Mouse (Mus musculus) embryonic fibroblast, embryonic 13.5 days (primary cell): ENCODE measurements around the gene A930017K11Rik. TPM values are rescaled to one million over a fixed set of nuclear protein-coding genes. Genes with fewer than 3 reads are reported as not detected.

Experiments used
- H3K27ac ChIP-seq: 2 replicates; pipeline ENCODE4 v1.5.1; 2012; ENCODE audit warnings: low read length, control low read depth, inconsistent platforms; ENCODE audit not compliant: insufficient read depth
- H3K4me1 ChIP-seq: 2 replicates; pipeline ENCODE4 v1.6.1; 2011; ENCODE audit warnings: low read length; ENCODE audit not compliant: control insufficient read depth, insufficient read depth
- H3K4me3 ChIP-seq: 2 replicates; pipeline ENCODE4 v1.5.1; 2011; ENCODE audit warnings: mild to moderate bottlenecking, control low read depth, low read length; ENCODE audit not compliant: insufficient read depth
- CTCF ChIP-seq: IDR thresholded peaks from 2 replicates; pipeline ENCODE4 v1.5.1; 2011; ENCODE audit warnings: mild to moderate bottlenecking, control low read depth, low read length, moderate library complexity, borderline replicate concordance; ENCODE audit not compliant: insufficient read depth
- POLR2A ChIP-seq: IDR thresholded peaks from 2 replicates; pipeline ENCODE4 v1.6.1; 2011; ENCODE audit warnings: low read depth, mild to moderate bottlenecking, control low read depth, low read length, moderate library complexity
- polyA plus RNA-seq: library from polyadenylated mRNA; stranded (reverse); fragments of >200 nt; gene quantifications from 2 replicates; pipeline ENCODE4 v1.2.4, GENCODE M21; 2011; ENCODE audit warnings: low read depth; ENCODE audit not compliant: missing spikeins, insufficient read length

A930017K11Rik gene
- polyA plus RNA-seq, 1 experiment = not detected

DNA sequence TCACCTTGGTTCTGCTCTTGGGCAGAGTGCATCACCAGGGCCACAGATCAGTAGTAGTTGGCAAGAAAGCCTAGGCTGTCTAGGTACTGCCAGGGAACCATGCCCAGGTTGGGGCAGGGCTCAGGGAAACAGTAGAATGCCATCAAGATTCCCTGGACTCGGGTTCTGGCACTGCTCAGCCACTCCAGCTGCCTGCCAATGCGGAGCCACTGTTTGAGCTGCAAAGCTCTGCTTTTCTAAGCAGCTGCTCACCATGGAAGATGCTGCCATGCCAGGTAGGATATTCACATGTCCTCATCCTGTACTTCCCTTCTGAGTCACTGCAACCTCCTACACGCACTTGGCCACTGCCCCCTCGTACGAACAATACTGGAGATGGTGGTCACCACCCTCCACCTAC is 28.5 kb upstream of the A930017K11Rik start:
- Histone ChIP-seq H3K27ac (no peak overlapping the region), H3K4me1 (peaks cover 8% of the 10 kb centered on the region; the same call in 1 of the 2 replicates), H3K4me3 (no peak overlapping the region)
- TF ChIP-seq CTCF = no peak
- no peak for TF ChIP-seq POLR2A

DNA sequence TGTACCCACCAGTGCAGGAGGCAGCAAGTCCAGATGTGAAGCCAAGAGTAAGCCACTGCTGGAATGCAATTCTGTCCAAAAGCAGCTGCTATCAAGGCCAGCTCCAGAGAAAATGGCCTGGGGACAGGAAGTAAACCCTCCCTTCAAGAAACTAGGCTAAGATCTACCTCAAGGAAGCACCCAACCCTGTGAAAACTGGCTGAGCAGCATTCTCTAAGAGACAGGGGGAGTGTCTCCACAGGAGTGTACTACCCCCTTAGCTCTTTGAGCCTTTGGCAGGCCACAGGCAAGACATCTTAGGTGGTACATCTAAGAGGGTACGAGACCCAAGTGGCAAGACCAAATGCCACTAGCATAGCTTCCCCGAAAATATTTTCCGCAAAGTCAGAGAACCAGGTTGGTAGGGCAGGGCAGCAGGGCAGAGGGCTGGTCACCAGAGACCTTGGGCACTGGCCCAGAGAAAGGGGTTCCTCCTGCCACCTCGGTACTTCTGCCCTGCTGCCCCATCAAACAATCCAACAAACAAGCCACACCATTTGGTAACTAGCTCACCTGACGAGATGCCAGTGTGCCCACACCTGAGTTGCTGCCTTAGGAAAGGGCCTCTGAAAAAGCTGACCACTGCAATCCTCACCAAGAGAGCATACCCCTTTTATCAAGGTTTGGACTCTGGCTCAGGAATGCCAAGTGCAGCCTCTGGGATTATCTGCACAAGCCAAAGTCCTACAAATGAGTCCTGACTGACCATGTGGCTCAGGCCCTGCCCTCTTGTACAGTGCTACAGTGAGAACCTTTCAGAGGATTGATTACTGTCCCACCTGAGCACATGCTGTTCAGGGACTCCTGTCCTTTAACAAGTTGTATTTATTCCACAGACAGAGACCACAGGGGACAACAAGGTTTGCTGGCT is 27.7 kb upstream of the A930017K11Rik start:
- peaks cover 8% of the 10 kb centered on the region; the same call in 1 of the 2 replicates for H3K4me1 ChIP-seq
- H3K4me3 ChIP-seq = no peak overlapping the region
- TF ChIP-seq POLR2A (no peak), CTCF (no peak)
- no peak overlapping the region for H3K27ac ChIP-seq

DNA sequence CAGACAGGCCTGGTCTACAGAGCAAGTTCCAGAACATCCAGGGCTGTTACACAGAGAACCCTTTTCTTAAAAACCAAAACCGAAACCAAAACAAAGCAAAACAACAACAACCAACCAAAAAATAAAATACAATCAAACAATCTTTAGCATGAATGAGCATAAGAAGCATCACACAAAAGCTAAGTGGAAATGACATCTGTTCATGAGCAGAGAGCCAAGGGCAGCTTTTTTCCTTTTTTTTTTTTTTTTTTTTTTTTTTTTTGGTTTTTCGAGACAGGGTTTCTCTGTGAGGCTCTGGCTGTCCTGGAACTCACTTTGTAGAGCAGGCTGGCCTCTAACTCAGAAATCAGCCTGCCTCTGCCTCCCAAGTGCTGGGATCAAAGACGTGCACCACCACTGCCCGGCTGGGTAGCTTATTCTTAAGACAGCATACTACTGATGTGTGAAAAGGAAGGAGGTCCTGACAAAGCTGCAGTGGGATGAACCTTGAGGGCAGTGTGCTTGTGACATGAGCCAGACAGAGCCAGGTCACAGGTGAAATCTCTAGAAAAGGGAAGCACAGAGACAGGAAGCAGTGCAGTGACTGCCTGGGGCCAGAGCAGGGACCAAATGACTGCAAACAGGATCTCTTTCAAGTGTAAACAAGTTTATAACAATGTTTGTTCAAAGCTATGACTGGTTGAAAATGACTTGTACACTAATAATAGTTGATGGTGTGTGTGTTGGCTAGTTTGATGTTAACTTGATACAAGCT is 18.8 kb upstream of the A930017K11Rik start:
- H3K4me3 ChIP-seq = no peak overlapping the region
- no peak for TF ChIP-seq CTCF
- no peak for TF ChIP-seq POLR2A

DNA sequence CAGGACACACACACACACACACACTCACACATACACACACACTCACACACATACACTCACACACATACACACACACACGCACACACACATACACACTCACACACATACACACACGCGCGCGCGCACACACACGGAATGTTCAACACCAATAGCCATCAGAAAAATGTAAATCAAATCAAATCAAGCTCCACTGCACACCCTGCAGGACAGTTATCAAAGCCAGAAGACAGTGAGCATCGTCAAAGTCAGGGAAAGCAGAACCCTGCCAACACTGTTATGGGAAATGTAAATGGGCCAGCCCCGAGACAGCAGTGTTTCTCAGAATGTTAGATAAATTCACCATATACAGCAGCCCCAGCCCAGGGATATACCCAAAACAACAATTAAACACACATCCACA is 18.1 kb upstream of the A930017K11Rik start:
- TF ChIP-seq POLR2A (no peak), CTCF (no peak)
- no peaks in the 10 kb centered on the region for H3K4me1 ChIP-seq
- no peak overlapping the region for H3K4me3 ChIP-seq
- H3K27ac ChIP-seq = no peak overlapping the region

More for the DNA sequence above, 18.8 kb upstream of the A930017K11Rik start:
- H3K4me1 ChIP-seq = no peaks in the 10 kb centered on the region
- H3K27ac ChIP-seq = no peak overlapping the region

DNA sequence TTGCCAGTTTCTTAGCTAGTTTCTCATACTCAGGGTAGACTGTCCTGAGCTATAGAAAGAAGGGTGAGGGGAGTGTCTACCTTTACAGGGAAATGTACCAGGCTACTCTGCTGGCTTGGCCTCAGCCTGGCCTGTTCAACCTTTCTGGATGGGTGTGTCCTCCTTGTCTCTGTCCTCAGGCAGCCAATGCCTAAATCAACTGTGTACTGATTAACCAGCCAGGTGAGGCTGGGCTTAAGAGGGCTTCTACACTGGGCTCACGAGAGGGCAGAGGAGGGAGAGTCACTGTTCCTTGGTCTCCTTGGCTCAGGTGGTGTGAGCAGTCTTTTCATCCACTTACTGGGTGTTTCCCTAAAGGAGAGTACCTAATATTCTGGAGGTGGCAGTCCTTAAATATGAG is 15.8 kb upstream of the A930017K11Rik start:
- Histone ChIP-seq H3K4me3 (no peak overlapping the region), H3K4me1 (no peaks in the 10 kb centered on the region), H3K27ac (no peak overlapping the region)
- TF ChIP-seq POLR2A = no peak
- no peak for TF ChIP-seq CTCF

DNA sequence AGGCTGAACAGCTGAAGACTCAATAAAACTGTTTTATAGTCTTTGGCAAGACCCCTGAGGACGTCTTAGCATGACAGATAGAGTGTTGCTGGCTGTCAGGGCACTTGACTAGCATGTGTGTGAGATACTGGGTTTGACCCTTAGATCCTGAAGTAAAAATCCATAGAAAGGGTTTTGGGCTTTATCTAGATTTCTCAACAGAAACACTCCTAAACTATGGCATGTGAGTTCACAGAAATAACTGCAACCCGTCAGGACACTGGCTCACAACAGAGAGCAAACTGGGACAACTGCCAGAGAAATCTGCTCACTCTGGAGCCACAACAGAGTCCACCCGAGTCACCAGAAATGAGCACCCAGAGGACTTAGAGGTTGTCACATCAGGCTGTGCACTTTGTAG is 15.3 kb upstream of the A930017K11Rik start:
- Histone ChIP-seq H3K4me3 (no peak overlapping the region), H3K27ac (no peak overlapping the region), H3K4me1 (no peaks in the 10 kb centered on the region)
- TF ChIP-seq POLR2A = no peak
- TF ChIP-seq CTCF = no peak

DNA sequence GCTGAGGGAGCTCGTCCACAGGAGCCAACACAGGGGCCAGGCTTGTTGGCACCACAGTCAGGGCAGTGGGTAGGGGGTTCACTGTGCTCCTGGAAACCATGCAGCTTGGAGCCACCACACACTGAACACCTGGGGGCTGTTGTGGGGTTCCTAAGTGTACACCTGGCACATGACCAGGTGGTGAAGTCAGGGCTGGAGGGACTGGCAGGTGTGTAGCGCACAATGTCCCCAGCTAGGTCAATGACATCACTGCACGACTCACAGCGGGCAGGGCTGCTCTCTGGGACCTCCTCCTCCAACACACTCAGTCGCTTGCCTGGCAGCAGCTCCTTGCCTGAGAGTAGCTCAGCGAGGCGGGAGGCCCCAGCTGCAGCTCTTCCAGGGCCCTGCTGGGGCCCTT is 11.9 kb upstream of the A930017K11Rik start:
- H3K4me1 ChIP-seq = no peaks in the 10 kb centered on the region
- TF ChIP-seq CTCF (no peak), POLR2A (no peak)
- H3K27ac ChIP-seq = no peak overlapping the region
- H3K4me3 ChIP-seq = no peak overlapping the region

DNA sequence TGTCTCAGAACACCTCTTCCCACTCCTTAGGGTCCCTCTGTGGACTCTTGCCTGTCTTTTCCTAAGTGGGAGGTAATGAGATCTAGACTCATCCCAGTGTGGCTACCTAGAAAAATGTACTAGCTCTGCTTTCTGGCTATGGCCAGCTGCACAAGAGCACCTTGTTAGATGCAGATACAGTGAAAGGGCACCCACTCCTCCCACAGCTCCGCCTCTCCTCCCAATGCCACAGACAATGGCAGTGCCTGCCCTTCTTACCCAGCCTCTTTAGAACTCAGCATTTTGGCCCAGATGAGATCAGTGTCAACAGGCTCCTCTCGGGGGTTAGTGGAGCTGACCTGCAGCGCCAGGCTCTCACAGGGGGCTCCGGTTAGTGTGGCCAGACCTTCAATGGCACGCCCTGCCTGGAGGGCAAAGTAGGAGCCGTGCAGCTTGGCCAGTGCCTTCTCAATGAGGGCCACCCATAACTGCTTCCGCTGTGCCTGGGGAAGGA is 10.1 kb upstream of the A930017K11Rik start:
- H3K27ac ChIP-seq = no peak overlapping the region
- no peaks in the 10 kb centered on the region for H3K4me1 ChIP-seq
- TF ChIP-seq POLR2A (no peak), CTCF (no peak)
- no peak overlapping the region for H3K4me3 ChIP-seq

DNA sequence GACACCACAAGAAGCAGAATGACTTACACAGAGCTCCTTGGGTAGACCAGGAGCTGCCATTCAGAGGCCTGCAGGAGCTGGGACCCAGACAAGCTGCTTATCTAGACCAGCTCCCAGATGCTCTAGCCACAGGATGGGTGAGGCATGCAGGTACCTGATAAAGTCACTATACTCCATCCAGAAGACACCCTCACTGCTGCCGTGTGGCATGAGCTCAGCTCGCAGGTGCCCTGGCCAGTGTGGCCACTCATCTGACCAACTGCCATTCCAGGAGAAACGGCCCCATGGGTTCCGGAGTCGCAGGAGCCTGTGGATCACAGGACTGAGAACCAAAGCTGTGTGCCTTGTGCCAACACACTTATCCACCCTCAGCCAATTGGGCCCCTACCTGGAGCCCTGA is 9.2 kb upstream of the A930017K11Rik start:
- H3K4me3 ChIP-seq = no peak overlapping the region
- no peak overlapping the region for H3K27ac ChIP-seq
- TF ChIP-seq CTCF = no peak
- H3K4me1 ChIP-seq = no peaks in the 10 kb centered on the region
